Comparison of ENCODE assay signal across 8 mouse cellular contexts in the genomic region with DNA sequence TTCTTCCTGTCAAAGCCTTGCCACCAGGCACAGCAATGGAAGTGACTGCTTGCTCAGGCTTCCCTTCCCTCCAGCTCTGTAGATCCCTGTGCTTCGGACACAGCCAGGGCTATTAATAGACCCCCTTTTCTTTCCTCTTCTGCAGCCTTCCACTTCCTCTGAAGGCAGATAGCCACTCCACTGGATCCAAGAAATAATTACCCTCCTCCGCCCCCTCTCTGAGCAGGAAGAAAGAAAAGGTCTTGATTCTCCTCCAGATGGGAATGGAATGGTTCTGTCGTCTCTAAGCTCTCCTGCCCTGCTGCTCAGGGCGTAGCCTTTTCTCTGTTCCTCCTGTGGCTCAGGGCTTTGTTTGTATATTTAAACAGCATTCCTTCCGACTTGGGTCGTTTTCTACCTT. TPM values are rescaled to one million over a fixed set of nuclear protein-coding genes. Genes with fewer than 3 reads are reported as not detected.
DNase-seq lines count a peak whose midpoint lies in the region; ATAC-seq lines count a peak whose summit lies in the region.

No protein-coding gene starts in this region.

- H3K4me1 ChIP-seq in neural tube, embryonic 12.5 days = 0 out of 2 replicates have a peak, but pooled peaks cover 3% of the 10 kb centered on the region
- H3K4me1 ChIP-seq in stomach, embryonic 16.5 days (ENCODE audit: control insufficient read depth, insufficient read depth, low read length) = peaks cover 19% of the 10 kb centered on the region

- H3K36me3 ChIP-seq in neural tube, embryonic 12.5 days = no peaks in the 10 kb centered on the region
- no peaks in the 10 kb centered on the region for H3K36me3 ChIP-seq in stomach, embryonic 16.5 days (ENCODE audit: control insufficient read depth, insufficient read depth, low read length)

- DNase-seq in adrenal gland, adult 2 months = peak; percentile 14
- no peak for DNase-seq in adrenal gland, postnatal 25 days
- DNase-seq in neural tube, embryonic 10.5 days (ENCODE audit: extremely low spot score, low spot score) = no peak
- DNase-seq in kidney, postnatal 25 days = peak; percentile 27 to 49
- no peak for DNase-seq in right cerebral cortex, postnatal 10 days (ENCODE audit: low spot score in 2 of 2)
- DNase-seq in gastrocnemius, postnatal 10 days = no peak

- H3K9me3 ChIP-seq in neural tube, embryonic 12.5 days = no peaks in the 10 kb centered on the region
- no peaks in the 10 kb centered on the region for H3K9me3 ChIP-seq in stomach, embryonic 16.5 days (replicated peaks; ENCODE audit: control insufficient read depth, low read length)

- peak overlapping the region; percentile 1; the same call in 1 of the 2 replicates for H3K4me2 ChIP-seq in neural tube, embryonic 12.5 days (replicated peaks)
- 0 out of 2 replicates have a peak overlapping the region, but pooled peaks have one; percentile 8 for H3K4me2 ChIP-seq in stomach, embryonic 16.5 days (ENCODE audit: low read depth, low read length)

- no peak for ATAC-seq in neural tube, embryonic 12.5 days (ENCODE audit: low FRiP score, low read depth)
- ATAC-seq in stomach, embryonic 16.5 days (ENCODE audit: insufficient read depth, low FRiP score) = peak; percentile 53; the same call in 1 of the 2 replicates

- H3K4me3 ChIP-seq in neural tube, embryonic 12.5 days = no peak overlapping the region
- H3K4me3 ChIP-seq in stomach, embryonic 16.5 days (replicated peaks; ENCODE audit: low read length) = no peak overlapping the region

- no peak overlapping the region for H3K9ac ChIP-seq in neural tube, embryonic 12.5 days
- H3K9ac ChIP-seq in stomach, embryonic 16.5 days (ENCODE audit: low read length) = no peak overlapping the region

- 17% methylated on average over 6 of the region's 6 CpGs for WGBS in neural tube, embryonic 12.5 days
- WGBS in stomach, embryonic 16.5 days = 5% methylated on average over 6 of the region's 6 CpGs

- H3K27ac ChIP-seq in neural tube, embryonic 12.5 days = no peak overlapping the region
- peak overlapping the region; percentile 55 for H3K27ac ChIP-seq in stomach, embryonic 16.5 days (ENCODE audit: low read length)

- H3K27me3 ChIP-seq in neural tube, embryonic 12.5 days (replicated peaks) = no peaks in the 10 kb centered on the region
- no peaks in the 10 kb centered on the region for H3K27me3 ChIP-seq in stomach, embryonic 16.5 days (ENCODE audit: control insufficient read depth, insufficient read depth, low read length)

RNA-seq across cellular contexts. Expression of a gene that starts 27.0 kb away (rescaled TPM):
- 10 to 100 TPM in 1 of 2 experiments, 1 to 10 TPM in 1; 6.6 to 13.1 TPM for total RNA-seq in adrenal gland, adult 2 months (2021)
- polyA plus RNA-seq in adrenal gland, adult 2 months (2012; rRNA removed) = 4.1 and 5.0 TPM in 2 replicates
- total RNA-seq in adrenal gland, postnatal 25 days (2021) = 7.2 and 8.9 TPM in 2 replicates
- 25.5 and 28.4 TPM in 2 replicates for polyA plus RNA-seq in neural tube, embryonic 12.5 days (2016; fragmentation: Nextera tagmentation; extraction: Ambion mirVana)
- polyA plus RNA-seq in stomach, embryonic 16.5 days (2015; fragmentation: Nextera tagmentation; extraction: Ambion mirVana) = 30.4 and 31.1 TPM in 2 replicates
- total RNA-seq in gastrocnemius, postnatal 10 days (2021) = 10 to 100 TPM in 1 of 2 experiments, 1 to 10 TPM in 1; 10.0 to 12.5 TPM

RNA-seq across cellular contexts. Expression of a gene that starts 28.5 kb away (rescaled TPM):
- total RNA-seq in adrenal gland, adult 2 months (2021) = 10 to 100 TPM; 13.5 to 15.0 TPM
- 45.6 and 55.9 TPM in 2 replicates for polyA plus RNA-seq in adrenal gland, adult 2 months (2012; rRNA removed)
- 17.8 and 18.5 TPM in 2 replicates for total RNA-seq in adrenal gland, postnatal 25 days (2021)
- 39.4 and 41.4 TPM in 2 replicates for polyA plus RNA-seq in neural tube, embryonic 12.5 days (2016; fragmentation: Nextera tagmentation; extraction: Ambion mirVana)
- polyA plus RNA-seq in stomach, embryonic 16.5 days (2015; fragmentation: Nextera tagmentation; extraction: Ambion mirVana) = 32.5 and 40.2 TPM in 2 replicates
- total RNA-seq in gastrocnemius, postnatal 10 days (2021) = 10 to 100 TPM; 21.5 to 22.3 TPM

Comparison
In these comparisons a context has a peak if more than half of its experiments do, and no peak if none do; other contexts are left out.
1. DNase-seq: peak in adrenal gland, adult 2 months (single experiment) and kidney, postnatal 25 days (2 of 2); none in adrenal gland, postnatal 25 days (single experiment), neural tube, embryonic 10.5 days (single experiment), right cerebral cortex, postnatal 10 days (0 of 2) and gastrocnemius, postnatal 10 days (single experiment).